In the genomic region with DNA sequence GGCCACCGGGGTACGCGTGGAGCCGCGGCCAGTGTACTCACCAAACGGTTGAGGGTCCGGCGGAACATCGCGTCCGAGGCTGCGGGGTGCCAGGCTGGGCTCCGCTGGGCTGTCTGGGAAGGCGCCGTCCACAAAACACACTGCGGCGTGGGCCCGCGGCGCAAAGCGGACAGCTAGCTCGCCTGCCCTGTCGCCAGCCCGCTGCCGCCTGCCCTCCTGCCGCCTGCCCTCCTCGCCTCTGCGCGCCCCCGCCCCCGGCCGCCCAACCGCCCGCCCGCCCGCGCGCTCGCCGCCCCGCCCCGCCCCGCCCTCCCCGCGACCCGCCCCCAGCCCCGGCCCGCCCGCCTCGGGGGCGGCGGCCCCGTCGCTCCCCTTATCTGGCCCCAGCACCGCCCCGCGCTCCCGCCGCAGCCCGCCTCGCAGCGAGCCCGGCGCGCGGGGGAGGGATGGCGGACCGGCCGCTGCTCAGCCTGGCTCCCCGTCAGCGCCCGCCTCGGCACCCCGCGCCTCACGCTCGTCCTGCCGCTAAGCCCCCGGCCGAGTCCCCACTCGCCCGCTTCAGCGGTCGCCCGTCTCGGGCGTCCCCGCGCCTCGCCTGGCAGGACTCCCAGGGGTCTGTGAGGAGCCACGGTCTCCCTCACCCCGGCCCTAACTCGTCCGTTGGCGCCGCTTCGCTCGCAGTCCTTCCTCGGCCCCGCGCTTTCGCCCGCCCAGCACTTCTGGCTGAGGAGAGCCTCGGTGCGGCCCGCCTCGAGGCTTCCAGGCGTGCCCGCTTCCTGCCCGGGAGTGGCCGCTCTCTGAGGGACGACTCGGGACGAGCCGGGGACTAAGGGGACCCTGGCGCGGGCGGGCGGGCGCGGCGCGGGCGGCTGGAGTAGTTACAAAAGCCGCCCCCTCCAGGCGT, we compare ENCODE assay signal across 8 mouse cellular contexts.
DNase-seq lines count a peak whose midpoint lies in the region; ATAC-seq and TF ChIP-seq lines count a peak whose summit lies in the region.

No protein-coding gene starts in this region.

- H3K9ac ChIP-seq in embryonic facial prominence, embryonic 15.5 days: peak overlapping the region; percentile 53
- H3K9ac ChIP-seq in kidney, embryonic 15.5 days: peak overlapping the region; percentile 72
- H3K9ac ChIP-seq in liver, embryonic 14.5 days (replicated peaks): peak overlapping the region; percentile 91
- peak overlapping the region; percentile 85 for H3K9ac ChIP-seq in neural tube, embryonic 12.5 days
- peak overlapping the region; percentile 78 for H3K9ac ChIP-seq in stomach, postnatal 0 days (ENCODE audit: low read length)

- no peak for TF ChIP-seq CTCF in bone marrow macrophage, adult 2 months (IDR thresholded peaks at IDR 0.05; ENCODE audit: low read depth, low read length)
- TF ChIP-seq CTCF in liver, embryonic 14.5 days (IDR thresholded peaks at IDR 0.05; ENCODE audit: low read depth): no peak
- TF ChIP-seq CTCF in stomach, postnatal 0 days (IDR thresholded peaks at IDR 0.05; ENCODE audit: low read depth): no peak

- no peak for TF ChIP-seq EP300 in liver, embryonic 14.5 days (IDR thresholded peaks at IDR 0.05; ENCODE audit: low read depth)
- TF ChIP-seq EP300 in stomach, postnatal 0 days (optimal IDR thresholded peaks at IDR 0.05): no peak

- no peak for TF ChIP-seq POLR2A in bone marrow macrophage, adult 2 months (IDR thresholded peaks at IDR 0.05; ENCODE audit: borderline replicate concordance, low read depth, low read length)

- no peaks in the 10 kb centered on the region for H3K36me3 ChIP-seq in embryonic facial prominence, embryonic 15.5 days
- no peaks in the 10 kb centered on the region for H3K36me3 ChIP-seq in heart, embryonic 10.5 days
- no peaks in the 10 kb centered on the region for H3K36me3 ChIP-seq in kidney, embryonic 15.5 days
- H3K36me3 ChIP-seq in liver, embryonic 14.5 days (replicated peaks; ENCODE audit: control insufficient read depth, insufficient read depth, low read depth): no peaks in the 10 kb centered on the region
- no peaks in the 10 kb centered on the region for H3K36me3 ChIP-seq in neural tube, embryonic 12.5 days
- no peaks in the 10 kb centered on the region for H3K36me3 ChIP-seq in stomach, postnatal 0 days (ENCODE audit: control insufficient read depth, insufficient read depth, low read length)

- peak overlapping the region; percentile 86 for H3K4me3 ChIP-seq in bone marrow macrophage, adult 2 months (ENCODE audit: insufficient read depth, low read length)
- H3K4me3 ChIP-seq in embryonic facial prominence, embryonic 15.5 days (replicated peaks): peak overlapping the region; percentile 61
- H3K4me3 ChIP-seq in heart, embryonic 10.5 days: peak overlapping the region; percentile 73
- H3K4me3 ChIP-seq in kidney, embryonic 15.5 days (replicated peaks): peak overlapping the region; percentile 68
- peak overlapping the region; percentile 86 to 87 for H3K4me3 ChIP-seq in liver, embryonic 14.5 days (ENCODE audit: insufficient read depth in 1 of 2, low read depth in 2 of 2, low read length in 2 of 2)
- peak overlapping the region; percentile 60 for H3K4me3 ChIP-seq in neural tube, embryonic 12.5 days
- H3K4me3 ChIP-seq in stomach, postnatal 0 days (ENCODE audit: low read depth, low read length): peak overlapping the region; percentile 67

- no peaks in the 10 kb centered on the region for H3K4me1 ChIP-seq in bone marrow macrophage, adult 2 months (ENCODE audit: control insufficient read depth, insufficient read depth, low read length)
- no peaks in the 10 kb centered on the region for H3K4me1 ChIP-seq in embryonic facial prominence, embryonic 15.5 days
- no peaks in the 10 kb centered on the region for H3K4me1 ChIP-seq in heart, embryonic 10.5 days
- H3K4me1 ChIP-seq in kidney, embryonic 15.5 days: 0 out of 2 replicates have a peak, but pooled peaks cover 3% of the 10 kb centered on the region
- 0 out of 4 replicates have a peak, but pooled peaks cover 0 to 2% of the 10 kb centered on the region in 2 experiments for H3K4me1 ChIP-seq in liver, embryonic 14.5 days (replicated peaks; ENCODE audit: control insufficient read depth in 2 of 2, insufficient read depth in 2 of 2, low read length in 1 of 2)
- no peaks in the 10 kb centered on the region for H3K4me1 ChIP-seq in neural tube, embryonic 12.5 days
- H3K4me1 ChIP-seq in stomach, postnatal 0 days (replicated peaks; ENCODE audit: control insufficient read depth, insufficient read depth): no peaks in the 10 kb centered on the region

- no peaks in the 10 kb centered on the region for H3K27me3 ChIP-seq in embryonic facial prominence, embryonic 15.5 days
- H3K27me3 ChIP-seq in heart, embryonic 10.5 days (ENCODE audit: insufficient read depth, poor library complexity, severe bottlenecking): peaks cover 13% of the 10 kb centered on the region
- H3K27me3 ChIP-seq in kidney, embryonic 15.5 days: no peaks in the 10 kb centered on the region
- H3K27me3 ChIP-seq in liver, embryonic 14.5 days (ENCODE audit: control insufficient read depth, insufficient read depth, low read length): no peaks in the 10 kb centered on the region
- H3K27me3 ChIP-seq in neural tube, embryonic 12.5 days (replicated peaks): no peaks in the 10 kb centered on the region
- no peaks in the 10 kb centered on the region for H3K27me3 ChIP-seq in stomach, postnatal 0 days (ENCODE audit: control insufficient read depth, insufficient read depth, low read length)

- peak overlapping the region; percentile 83 for H3K27ac ChIP-seq in bone marrow macrophage, adult 2 months (ENCODE audit: insufficient read depth, low read depth, low read length)
- peak overlapping the region; percentile 93 for H3K27ac ChIP-seq in embryonic facial prominence, embryonic 15.5 days (replicated peaks)
- peak overlapping the region; percentile 96 for H3K27ac ChIP-seq in heart, embryonic 10.5 days
- peak overlapping the region; percentile 94 for H3K27ac ChIP-seq in kidney, embryonic 15.5 days
- H3K27ac ChIP-seq in liver, embryonic 14.5 days: peak overlapping the region; percentile 79
- H3K27ac ChIP-seq in neural tube, embryonic 12.5 days: peak overlapping the region; percentile 90
- peak overlapping the region; percentile 95 for H3K27ac ChIP-seq in stomach, postnatal 0 days (replicated peaks)

- ATAC-seq in embryonic facial prominence, embryonic 15.5 days (ENCODE audit: insufficient number of reproducible peaks, low FRiP score, low TSS enrichment, low read depth): peak; percentile 89
- ATAC-seq in kidney, embryonic 15.5 days (replicated peaks; ENCODE audit: low FRiP score): peak; percentile 87
- peak; percentile 84 for ATAC-seq in liver, embryonic 14.5 days (ENCODE audit: insufficient read depth)
- peak; percentile 82 for ATAC-seq in neural tube, embryonic 12.5 days (ENCODE audit: low FRiP score, low read depth)
- peak; percentile 89 for ATAC-seq in stomach, postnatal 0 days (ENCODE audit: low FRiP score, low TSS enrichment)

- 20% methylated on average over 99 of the region's 126 CpGs for WGBS in embryonic facial prominence, embryonic 15.5 days
- 18% methylated on average over 107 of the region's 126 CpGs for WGBS in heart, embryonic 10.5 days
- WGBS in kidney, embryonic 15.5 days: 21% methylated on average over 67 of the region's 126 CpGs
- WGBS in liver, embryonic 14.5 days (ENCODE audit: insufficient replicate concordance): 8% methylated on average over 57 of the region's 126 CpGs
- 17% methylated on average over 77 of the region's 126 CpGs for WGBS in neural tube, embryonic 12.5 days
- 10% methylated on average over 73 of the region's 126 CpGs for WGBS in stomach, postnatal 0 days

- H3K9me3 ChIP-seq in embryonic facial prominence, embryonic 15.5 days (replicated peaks): no peaks in the 10 kb centered on the region
- no peaks in the 10 kb centered on the region for H3K9me3 ChIP-seq in heart, embryonic 10.5 days
- H3K9me3 ChIP-seq in kidney, embryonic 15.5 days (replicated peaks): no peaks in the 10 kb centered on the region
- no peaks in the 10 kb centered on the region for H3K9me3 ChIP-seq in liver, embryonic 14.5 days (ENCODE audit: control insufficient read depth, low read length)
- H3K9me3 ChIP-seq in neural tube, embryonic 12.5 days: no peaks in the 10 kb centered on the region
- H3K9me3 ChIP-seq in stomach, postnatal 0 days (ENCODE audit: control insufficient read depth, low read length): no peaks in the 10 kb centered on the region

- peak overlapping the region; percentile 63 for H3K4me2 ChIP-seq in embryonic facial prominence, embryonic 15.5 days (replicated peaks)
- H3K4me2 ChIP-seq in kidney, embryonic 15.5 days: peak overlapping the region; percentile 65
- peak overlapping the region; percentile 74 for H3K4me2 ChIP-seq in liver, embryonic 14.5 days (ENCODE audit: low read depth)
- H3K4me2 ChIP-seq in neural tube, embryonic 12.5 days (replicated peaks): peak overlapping the region; percentile 65
- peak overlapping the region; percentile 70 for H3K4me2 ChIP-seq in stomach, postnatal 0 days (replicated peaks; ENCODE audit: low read depth)

- DNase-seq in CD4-positive helper T cell, adult 2 months (ENCODE audit: low read depth, low spot score): peak; percentile 71
- peak; percentile 74 for DNase-seq in heart, embryonic 10.5 days (ENCODE audit: low spot score)
- peak; percentile 41 to 44 (median 43) for DNase-seq in liver, embryonic 14.5 days (ENCODE audit: low read depth in 3 of 3, low spot score in 3 of 3)
- peak; percentile 70 for DNase-seq in stomach, postnatal 0 days (ENCODE audit: low spot score)

Comparison
In these comparisons a context has a peak if more than half of its experiments do, and no peak if none do; other contexts are left out.
1. Peak in every context shown above with its lines: DNase-seq, ATAC-seq, H3K4me3 ChIP-seq and H3K27ac ChIP-seq.